Mouse (Mus musculus) ovary, postnatal 14 days (tissue): ENCODE data around the gene Clybl.

Experiments
- DNase-seq: peaks from one replicate; pipeline ENCODE4 v3.0.0; 2022; ENCODE audit warnings: low spot score

Clybl gene

GRCm38 (mm10) chr14:122200247-122200885 lies 18.9 kb downstream of the Clybl start:
- no peak for DNase-seq

DNA sequence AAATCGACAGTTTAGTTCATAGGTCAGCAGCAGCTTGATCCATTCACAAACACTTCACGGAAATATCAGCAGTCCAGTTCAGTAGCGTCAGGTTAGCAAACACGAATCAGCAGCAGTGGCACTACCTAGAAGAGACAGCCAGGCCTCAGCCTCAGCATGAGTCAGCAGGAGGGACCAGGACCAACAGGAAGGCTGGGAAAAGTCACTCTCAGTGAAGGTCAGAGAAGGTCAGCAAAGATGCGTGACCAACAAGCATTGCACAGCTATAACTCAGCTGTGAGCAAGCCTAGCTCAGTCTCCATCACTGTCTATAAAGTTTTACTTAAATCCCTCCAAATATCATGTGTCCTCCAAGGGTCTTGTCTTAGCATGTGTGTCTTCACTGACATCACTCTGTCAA lies 27.7 kb downstream of the Clybl start:
- DNase-seq: no peak

DNA sequence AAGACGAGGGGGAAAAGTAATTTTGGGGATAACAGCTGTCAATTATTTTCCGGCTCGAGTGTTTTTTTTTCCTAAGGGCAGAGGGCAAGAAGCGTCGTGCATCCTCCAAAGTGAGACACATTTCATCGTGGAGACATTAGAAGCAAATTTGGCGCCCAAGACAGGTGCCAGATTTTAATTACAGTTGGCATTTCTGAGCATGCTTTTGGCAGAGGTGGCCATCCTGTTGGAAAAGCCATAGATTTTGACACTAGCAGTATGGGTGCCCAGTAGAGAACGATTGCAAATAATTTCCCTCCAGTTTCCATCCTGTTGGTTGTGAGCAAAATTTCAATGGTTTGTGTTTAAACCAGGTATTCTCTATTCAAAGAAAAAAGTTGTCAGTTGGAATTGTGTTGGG lies 32.1 kb downstream of the Clybl start:
- DNase-seq: no peak

- DNase-seq: no peak
Measured at GRCm38 (mm10) chr14:122214126-122214525, 32.6 kb downstream of the Clybl start.

GRCm38 (mm10) chr14:122217221-122217620 lies 35.7 kb downstream of the Clybl start:
- no peak for DNase-seq

DNA sequence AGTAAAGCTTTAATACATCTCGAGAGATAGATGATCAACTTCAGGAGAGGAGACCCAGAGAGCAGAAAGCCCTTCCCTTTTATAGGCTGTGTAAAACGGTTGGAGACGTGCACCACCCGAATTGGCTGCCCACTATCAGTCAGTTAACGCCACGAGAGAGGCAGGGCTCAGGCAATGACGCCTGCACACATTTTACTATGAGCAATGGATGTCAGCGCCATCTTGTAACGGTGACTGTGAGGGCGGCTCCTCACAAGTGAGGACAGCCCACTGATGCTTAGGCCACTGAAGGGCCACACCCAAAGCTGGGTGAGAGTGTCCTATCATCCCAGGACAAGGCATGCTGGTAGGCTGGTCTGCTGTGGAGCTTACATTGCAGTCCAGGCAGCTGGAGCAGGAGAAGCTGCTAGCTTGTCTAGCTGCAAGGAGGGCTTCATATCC lies 41.5 kb downstream of the Clybl start:
- DNase-seq: no peak

DNA sequence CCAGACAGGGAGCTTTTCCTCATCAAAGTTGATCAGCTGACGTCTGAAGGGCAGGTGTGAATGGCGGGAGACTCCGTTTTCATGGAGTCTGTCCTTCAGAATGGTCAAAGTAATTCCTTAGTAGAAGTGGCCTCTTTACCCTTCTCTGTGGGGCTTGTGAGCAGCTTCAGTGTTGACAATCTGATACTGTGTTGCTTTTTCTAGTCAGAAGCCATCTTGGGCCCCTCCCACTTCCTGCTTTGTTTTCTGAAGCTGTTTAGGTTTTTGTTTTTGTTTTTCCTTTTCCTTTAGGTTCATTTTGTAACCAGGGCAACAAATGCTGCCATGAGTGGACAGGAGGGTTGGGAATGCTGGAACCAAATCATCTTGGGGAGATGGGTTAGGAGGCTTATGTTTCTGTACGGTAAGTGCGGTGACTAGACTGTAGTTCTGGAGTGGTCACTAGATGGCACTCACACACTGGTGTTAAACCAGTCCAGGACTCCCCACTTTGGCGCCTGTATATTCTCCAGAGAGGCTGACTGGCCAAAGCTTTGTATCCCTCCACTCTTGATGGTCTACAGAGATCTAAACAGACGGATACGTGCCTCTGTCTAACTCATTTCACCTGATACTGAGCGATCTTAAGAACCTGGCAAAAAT lies 42.1 kb downstream of the Clybl start:
- peak; percentile 73 for DNase-seq

- no peak for DNase-seq
Measured at GRCm38 (mm10) chr14:122224103-122224494, 42.6 kb downstream of the Clybl start.

DNA sequence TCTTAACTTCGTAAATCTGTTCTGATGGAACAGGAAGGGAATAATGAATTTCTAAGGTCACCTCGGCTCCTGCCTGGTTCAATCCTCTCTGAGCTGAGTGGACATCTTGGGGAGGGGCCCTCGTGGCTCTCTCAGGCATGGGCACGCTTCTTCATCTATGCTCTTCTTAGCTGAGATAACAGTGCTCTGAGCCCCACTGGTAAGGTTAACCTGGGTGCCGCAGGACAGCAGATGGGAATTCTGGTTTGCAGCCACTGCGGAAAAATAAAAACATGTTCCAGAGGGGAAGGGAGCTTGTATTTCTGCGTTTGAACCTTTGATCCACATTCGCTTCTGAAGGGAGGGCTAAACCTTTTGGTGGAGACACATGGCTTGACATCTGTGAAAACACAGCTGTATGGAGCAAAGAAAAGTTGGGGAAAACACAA lies 43.0 kb downstream of the Clybl start:
- no peak for DNase-seq

GRCm38 (mm10) chr14:122225479-122226132 lies 44.1 kb downstream of the Clybl start:
- no peak for DNase-seq

DNA sequence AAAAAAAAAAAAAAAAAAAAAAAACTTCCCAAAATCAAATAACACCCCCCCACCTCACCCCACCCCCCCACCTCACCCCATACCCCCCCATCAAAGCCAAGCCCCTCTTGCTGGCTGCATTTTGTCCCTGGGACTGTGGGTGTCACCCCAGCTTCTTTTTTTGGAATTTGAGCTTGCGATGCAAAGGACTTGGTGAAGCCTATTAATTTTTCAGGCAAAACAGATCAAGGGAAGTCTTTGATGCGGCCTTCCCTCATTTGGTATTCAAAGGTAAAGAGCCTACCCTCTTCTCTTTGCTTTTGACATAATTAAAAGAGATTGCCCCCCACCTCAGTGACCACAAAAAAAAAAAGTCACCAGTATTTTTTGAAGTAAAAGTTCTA lies 44.6 kb downstream of the Clybl start:
- DNase-seq: no peak

DNA sequence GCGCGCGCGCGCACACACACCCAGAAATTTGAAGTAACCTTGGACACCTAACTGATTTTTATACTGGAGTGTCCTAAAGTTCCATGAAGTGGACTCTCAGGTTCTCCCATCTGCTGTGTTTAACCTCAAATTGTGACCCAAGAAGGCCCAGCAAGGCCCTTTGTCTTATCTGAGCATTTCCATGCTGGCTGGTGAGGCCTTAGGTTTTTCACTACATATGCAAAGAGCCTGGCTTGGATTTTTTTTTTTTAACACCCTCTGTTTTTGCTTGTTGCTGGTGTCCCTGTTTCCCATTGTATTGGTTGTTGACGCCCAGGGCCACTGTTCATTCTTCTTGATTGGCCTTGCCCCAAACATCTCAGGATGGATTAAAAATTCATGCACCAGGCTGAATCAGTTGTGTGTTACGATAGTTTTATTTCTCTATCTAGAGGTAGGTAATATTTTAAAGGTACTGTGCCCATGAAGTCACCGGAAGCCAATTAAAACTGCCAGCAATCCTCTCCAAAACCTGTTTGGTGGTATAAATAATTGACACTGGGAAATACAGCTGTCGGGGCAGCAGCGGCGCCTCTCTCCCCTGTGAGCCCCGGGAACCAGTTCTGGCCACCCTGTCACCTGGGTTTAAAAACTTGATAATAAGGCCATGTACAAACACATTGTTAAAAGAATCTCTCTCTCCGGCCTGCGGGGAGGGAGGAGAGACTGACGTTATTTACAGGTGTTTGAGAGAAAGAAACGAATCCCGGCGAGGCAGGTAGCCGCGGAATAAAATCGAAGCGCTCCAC lies 45.4 kb downstream of the Clybl start:
- no peak for DNase-seq

- DNase-seq: no peak
Measured at GRCm38 (mm10) chr14:122227454-122227951, 46.0 kb downstream of the Clybl start.

DNA sequence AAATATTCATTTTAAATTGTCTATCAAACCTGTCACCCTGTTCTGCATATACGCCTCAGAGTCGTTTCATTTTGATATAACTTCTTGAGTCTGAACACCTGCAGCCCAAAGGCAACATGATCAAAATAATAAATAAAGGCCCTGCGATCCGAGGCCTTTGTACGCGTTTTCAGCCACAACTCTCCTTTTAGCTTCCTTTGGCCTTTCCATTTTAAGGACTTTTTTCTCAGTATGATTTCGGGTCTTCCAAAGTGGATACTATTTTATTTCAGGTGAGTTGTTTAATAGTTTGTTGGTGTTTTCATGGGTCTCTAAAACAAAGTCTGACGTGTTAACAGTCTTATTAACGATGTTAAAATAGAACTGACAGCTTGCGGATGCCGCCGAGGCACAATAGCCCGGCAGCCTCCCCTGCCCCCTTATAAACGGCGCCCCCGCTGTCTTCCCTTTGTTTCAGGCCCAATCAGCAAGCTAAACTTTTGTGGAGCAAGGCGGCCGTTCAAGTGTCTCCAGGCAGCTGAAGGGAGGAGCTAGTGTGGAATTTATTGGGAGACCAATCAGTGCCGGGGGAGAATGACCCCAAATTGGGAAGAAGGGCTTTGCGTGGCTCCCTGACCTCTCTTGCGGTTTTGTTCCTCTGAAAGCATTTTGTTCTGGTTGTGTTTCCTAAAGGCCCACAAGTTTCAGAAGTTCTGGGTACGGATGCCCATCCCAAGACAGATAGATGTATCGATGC lies 47.5 kb downstream of the Clybl start:
- DNase-seq: no peak

- no peak for DNase-seq
Measured at GRCm38 (mm10) chr14:122229988-122230387, 48.5 kb downstream of the Clybl start.

- no peak for DNase-seq
Measured at GRCm38 (mm10) chr14:122230621-122231025, 49.1 kb downstream of the Clybl start.

DNA sequence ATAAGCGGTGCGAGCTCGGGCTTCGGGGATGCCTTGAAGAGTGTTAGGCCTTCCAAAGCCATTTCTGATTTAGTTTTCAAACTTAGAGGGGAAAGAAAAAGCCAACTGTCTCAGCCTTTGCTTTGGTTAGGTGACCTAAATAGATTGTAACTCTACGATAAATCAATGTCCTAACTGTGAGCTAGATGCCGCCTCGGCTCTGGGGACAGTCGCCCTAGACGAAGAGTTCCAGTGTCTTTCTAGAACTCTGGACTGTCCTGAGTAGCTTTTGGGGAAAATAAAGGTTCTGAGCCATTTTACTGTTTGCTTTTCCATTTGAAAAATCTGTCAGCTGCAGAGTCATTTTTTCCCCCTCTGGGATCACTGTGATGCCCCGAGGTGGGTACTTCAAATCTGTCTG lies 49.6 kb downstream of the Clybl start:
- DNase-seq: no peak

GRCm38 (mm10) chr14:122233212-122233714 lies 51.8 kb downstream of the Clybl start:
- no peak for DNase-seq

DNA sequence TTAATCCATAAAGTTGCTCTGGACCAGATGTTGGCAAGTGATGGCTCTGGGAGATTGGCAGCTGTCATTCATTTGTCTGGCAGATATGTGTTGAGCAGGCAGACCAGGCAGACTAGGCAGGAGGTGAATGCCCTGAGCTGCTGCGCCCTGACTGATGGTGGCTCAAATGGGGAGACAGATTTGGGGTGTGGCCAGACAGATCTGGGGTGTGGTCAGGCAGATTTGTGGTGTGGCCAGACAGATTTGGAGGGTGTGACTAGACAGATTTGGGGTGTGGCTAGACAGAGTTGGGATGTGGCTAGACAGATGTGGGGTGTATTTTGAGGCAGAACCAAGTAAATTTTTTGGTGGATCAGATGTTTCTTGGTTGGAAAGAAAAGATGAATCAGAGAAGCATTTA lies 62.4 kb downstream of the Clybl start:
- no peak for DNase-seq

- no peak for DNase-seq
Measured at GRCm38 (mm10) chr14:122246919-122247859, 65.7 kb downstream of the Clybl start.
